Mouse (Mus musculus) CD4-positive naive resting alpha-beta T cell, adult 57 days (primary cell): ENCODE results near the gene Afg3l1. TPM values are rescaled to one million over a fixed set of nuclear protein-coding genes. Genes with fewer than 3 reads are reported as not detected.

Experiments
- total RNA-seq: library from RNA; stranded (reverse); gene quantifications from one replicate; pipeline ENCODE4 v1.2.4, GENCODE M21; 2023

The Afg3l1 gene
- 46.9 TPM for total RNA-seq

GRCm38 (mm10) chr8:123477737-123478258 is at the start of gene Afg3l1:
Gene Afg3l1 (plus strand): TSS chr8:123477903.

GRCm38 (mm10) chr8:123514781-123515539 is 37.3 kb downstream of the Afg3l1 start, which contains the start of gene Dbndd1:
Gene Dbndd1 (minus strand): TSS chr8:123515463.

GRCm38 (mm10) chr8:123518667-123519066 is 41.0 kb downstream of the Afg3l1 start, which contains the start of gene Gas8:
Gene Gas8 (plus strand): TSS chr8:123518834.

Other genes with a start within 250 kb of the Afg3l1 start
- gene Spata2l, start 241.7 kb upstream of the Afg3l1 start, total RNA-seq, result 14.5 TPM
- 27.6 TPM for gene Zfp276, start 223.7 kb upstream of the Afg3l1 start, total RNA-seq
- 31.1 TPM for gene Vps9d1, start 223.6 kb upstream of the Afg3l1 start, total RNA-seq
- gene Fanca, start 159.3 kb upstream of the Afg3l1 start, total RNA-seq, result 10.3 TPM
- gene Spire2, start 145.2 kb upstream of the Afg3l1 start, total RNA-seq, result not detected
- gene Tcf25, start 104.2 kb upstream of the Afg3l1 start, total RNA-seq, result 216 TPM
- 0.21 TPM for gene Mc1r, start 70.8 kb upstream of the Afg3l1 start, total RNA-seq
- 0.30 TPM for gene Tubb3, start 66.5 kb upstream of the Afg3l1 start, total RNA-seq
- 7.9 TPM for gene Def8, start 54.4 kb upstream of the Afg3l1 start, total RNA-seq
- gene Dbndd1, start 37.6 kb downstream of the Afg3l1 start, total RNA-seq, result not detected
- 3.9 TPM for gene Gas8, start 40.9 kb downstream of the Afg3l1 start, total RNA-seq
- 0.27 TPM for gene Rhou, start 176.0 kb downstream of the Afg3l1 start, total RNA-seq